Mouse (Mus musculus): ENCODE data around the gene Ehbp1l1. TPM values are rescaled to one million over a fixed set of nuclear protein-coding genes. Genes with fewer than 3 reads are reported as not detected.

The Ehbp1l1 gene
- polyA plus RNA-seq, 1 experiment from 2014 or later: 28.9 TPM

- ATAC-seq (ENCODE audit: insufficient number of reproducible peaks, low FRiP score, low TSS enrichment, low read depth): no peak
- H3K27ac ChIP-seq: no peak overlapping the region; the same call in 1 of the 2 replicates
- 73% methylated on average over 29 of the region's 29 CpGs for WGBS
- no peaks in the 10 kb centered on the region for H3K9me3 ChIP-seq
- H3K36me3 ChIP-seq: no peaks in the 10 kb centered on the region
- H3K4me1 ChIP-seq: peaks cover 54% of the 10 kb centered on the region
- peak overlapping the region; percentile 85 for H3K4me2 ChIP-seq
- peak overlapping the region; percentile 63 for H3K4me3 ChIP-seq
- no peaks in the 10 kb centered on the region for H3K27me3 ChIP-seq
- H3K9ac ChIP-seq: peak overlapping the region; percentile 44; the same call in 1 of the 2 replicates
These were observed 4.4 kb upstream of the Ehbp1l1 start for GRCm38 (mm10) chr19:5730314-5731186.

DNA sequence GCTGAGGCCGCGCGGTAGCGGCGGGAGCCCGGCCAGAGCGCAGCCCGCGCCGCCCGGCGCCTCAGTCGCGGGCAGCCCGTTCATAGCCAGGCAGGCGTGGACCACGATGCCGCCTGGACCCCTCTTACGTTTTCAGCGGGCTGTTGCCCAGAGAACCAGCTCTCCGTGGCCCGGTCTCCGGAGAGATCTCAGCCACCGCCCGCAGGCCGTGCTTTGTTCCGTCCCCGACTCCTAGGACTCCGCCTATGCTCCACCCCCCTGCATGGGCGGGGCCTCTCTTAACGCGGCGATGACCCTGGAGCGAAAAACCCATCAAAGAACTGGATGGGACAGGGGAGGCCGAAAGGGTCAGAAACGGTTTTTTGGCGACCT is 3.3 kb upstream of the Ehbp1l1 start, which contains the start of gene Fam89b:
Fam89b (minus strand) TSS at position 210 of the 372 bp plus-strand sequence.
- Histone ChIP-seq H3K27me3 (no peaks in the 10 kb centered on the region), H3K27ac (peak within 1 kb of the TSS; percentile 93), H3K36me3 (peaks cover 4% of the 10 kb centered on the region; the same call in 1 of the 2 replicates), H3K9ac (peak within 1 kb of the TSS; percentile 99), H3K4me2 (peak within 1 kb of the TSS; percentile 78), H3K4me3 (peak within 1 kb of the TSS; percentile 97), H3K4me1 (peaks cover 65% of the 10 kb centered on the region), H3K9me3 (no peaks in the 10 kb centered on the region)
- under 1% methylated on average over 37 of the region's 37 CpGs for WGBS
- peak; percentile 70 for ATAC-seq (ENCODE audit: insufficient number of reproducible peaks, low FRiP score, low TSS enrichment, low read depth)

- Histone ChIP-seq H3K27me3 (no peaks in the 10 kb centered on the region), H3K36me3 (peaks cover 8% of the 10 kb centered on the region; the same call in 1 of the 2 replicates), H3K4me2 (peak overlapping the region; percentile 78), H3K9ac (peak overlapping the region; percentile 99), H3K4me1 (peaks cover 71% of the 10 kb centered on the region), H3K27ac (peak overlapping the region; percentile 93), H3K4me3 (peak overlapping the region; percentile 97), H3K9me3 (no peaks in the 10 kb centered on the region)
- 5% methylated on average over 37 of the region's 37 CpGs for WGBS
- ATAC-seq (ENCODE audit: insufficient number of reproducible peaks, low FRiP score, low TSS enrichment, low read depth): peak; percentile 3; the same call in 1 of the 2 replicates
These were observed 2.7 kb upstream of the Ehbp1l1 start for GRCm38 (mm10) chr19:5728631-5729443.

DNA sequence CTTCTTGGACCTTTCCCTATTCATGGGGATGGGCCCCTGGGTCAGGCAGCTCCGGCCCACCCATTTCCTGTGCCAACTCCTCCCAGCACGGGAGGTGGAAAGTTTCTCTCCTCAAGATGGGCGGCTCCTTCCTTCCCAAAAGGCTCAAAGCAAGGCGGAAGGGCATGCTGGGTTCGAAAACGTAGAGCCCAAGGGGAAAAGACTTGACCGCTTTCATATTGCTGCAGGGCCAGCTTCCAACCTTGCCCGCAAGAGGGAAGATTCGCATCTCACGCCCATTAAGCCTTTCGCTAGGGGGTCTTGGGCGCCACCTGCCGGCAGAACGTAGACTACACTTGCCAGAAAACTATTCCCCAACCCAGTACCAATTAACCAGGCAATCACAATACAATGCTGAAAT is 1.6 kb upstream of the Ehbp1l1 start:
- no peak for ATAC-seq (ENCODE audit: insufficient number of reproducible peaks, low FRiP score, low TSS enrichment, low read depth)

DNA sequence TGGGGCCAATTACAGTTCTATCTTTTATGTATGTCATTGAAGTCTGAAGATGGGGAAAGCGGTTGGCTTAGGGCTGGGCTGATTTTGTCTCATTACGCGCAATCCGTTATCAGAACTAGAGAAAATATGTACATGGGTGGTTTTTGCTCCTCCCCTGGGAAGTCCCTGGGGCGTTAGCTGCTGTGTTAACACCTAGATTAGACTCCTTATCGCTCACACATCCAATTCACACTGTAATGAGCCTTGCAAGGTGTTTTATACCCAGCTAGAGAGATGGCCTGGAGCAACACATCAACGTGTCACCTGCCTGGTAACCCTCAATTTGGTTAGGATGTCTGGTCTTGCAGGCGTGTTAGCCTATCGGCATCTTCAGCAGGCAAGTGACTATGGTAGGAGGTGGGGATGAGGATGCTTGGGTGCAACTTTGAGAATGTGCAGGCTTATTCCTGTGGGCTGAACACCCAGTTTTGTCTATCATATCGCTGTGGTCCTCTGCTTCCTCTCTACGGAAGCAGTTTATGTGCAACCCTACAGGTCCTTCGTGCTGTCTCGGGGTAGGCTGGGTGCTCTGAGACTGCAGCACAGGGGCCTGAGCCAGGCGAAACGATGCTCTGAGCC is 953 bp upstream of the Ehbp1l1 start:
- Histone ChIP-seq H3K27ac (peak overlapping the region; percentile 82), H3K4me1 (peaks cover 72% of the 10 kb centered on the region)

More for the DNA sequence above, 1.6 kb upstream of the Ehbp1l1 start:
- Histone ChIP-seq H3K4me1 (peaks cover 72% of the 10 kb centered on the region), H3K36me3 (peaks cover 17% of the 10 kb centered on the region), H3K9ac (peak overlapping the region; percentile 99; the same call in 1 of the 2 replicates), H3K4me3 (peak overlapping the region; percentile 97), H3K27me3 (no peaks in the 10 kb centered on the region), H3K27ac (peak overlapping the region; percentile 82), H3K4me2 (peak overlapping the region; percentile 78), H3K9me3 (no peaks in the 10 kb centered on the region)
- WGBS: 2% methylated on average over 14 of the region's 14 CpGs

DNA sequence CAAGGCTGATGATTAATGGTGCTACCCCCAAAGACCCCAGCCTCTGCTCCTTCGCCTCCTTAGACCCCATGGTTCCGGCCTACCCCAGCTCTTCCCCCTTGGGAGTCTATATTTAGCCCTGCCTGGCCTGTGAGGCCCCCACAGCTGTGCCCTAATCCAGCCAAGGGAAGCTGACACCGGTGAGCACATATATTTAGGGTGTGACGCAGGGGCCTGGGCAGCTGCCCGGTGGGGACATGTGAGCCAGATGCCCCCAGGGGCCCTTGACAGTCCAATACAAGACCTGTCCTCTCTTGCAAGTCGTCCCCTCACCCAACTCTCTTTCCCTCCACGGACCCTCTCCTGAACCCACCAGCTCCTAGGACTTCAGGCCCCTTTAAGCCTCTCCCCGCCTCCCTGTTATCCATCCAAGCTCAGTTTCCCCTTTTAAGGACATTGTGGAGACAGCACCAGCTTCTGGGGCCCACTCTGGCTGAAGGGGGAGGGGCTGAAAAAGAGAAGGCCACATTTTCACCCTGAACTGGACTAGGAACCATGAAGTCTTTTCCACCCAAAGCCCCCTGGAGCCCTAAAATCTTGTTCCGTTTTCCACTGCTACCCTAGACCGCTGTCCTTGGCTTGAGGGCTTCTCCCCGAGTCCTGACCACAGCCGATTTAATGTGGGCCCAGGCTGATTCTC is 949 bp downstream of the Ehbp1l1 start:
- peak overlapping the region; percentile 82 for H3K27ac ChIP-seq
- H3K27me3 ChIP-seq: no peaks in the 10 kb centered on the region
- no peaks in the 10 kb centered on the region for H3K9me3 ChIP-seq
- peak; percentile 27 for ATAC-seq (ENCODE audit: insufficient number of reproducible peaks, low FRiP score, low TSS enrichment, low read depth)
- peak overlapping the region; percentile 51 for H3K9ac ChIP-seq
- peaks cover 42% of the 10 kb centered on the region for H3K36me3 ChIP-seq
- H3K4me3 ChIP-seq: peak overlapping the region; percentile 46
- WGBS: 60% methylated on average over 12 of the region's 12 CpGs
- peak overlapping the region; percentile 78 for H3K4me2 ChIP-seq
- peaks cover 56% of the 10 kb centered on the region for H3K4me1 ChIP-seq

More for the DNA sequence above, 953 bp upstream of the Ehbp1l1 start:
- Histone ChIP-seq H3K4me3 (peak overlapping the region; percentile 97), H3K27me3 (no peaks in the 10 kb centered on the region), H3K36me3 (peaks cover 23% of the 10 kb centered on the region), H3K9me3 (no peaks in the 10 kb centered on the region), H3K4me2 (peak overlapping the region; percentile 78), H3K9ac (peak overlapping the region; percentile 1; the same call in 1 of the 2 replicates)
- ATAC-seq (ENCODE audit: insufficient number of reproducible peaks, low FRiP score, low TSS enrichment, low read depth): no peak
- WGBS: 65% methylated on average over 15 of the region's 15 CpGs

DNA sequence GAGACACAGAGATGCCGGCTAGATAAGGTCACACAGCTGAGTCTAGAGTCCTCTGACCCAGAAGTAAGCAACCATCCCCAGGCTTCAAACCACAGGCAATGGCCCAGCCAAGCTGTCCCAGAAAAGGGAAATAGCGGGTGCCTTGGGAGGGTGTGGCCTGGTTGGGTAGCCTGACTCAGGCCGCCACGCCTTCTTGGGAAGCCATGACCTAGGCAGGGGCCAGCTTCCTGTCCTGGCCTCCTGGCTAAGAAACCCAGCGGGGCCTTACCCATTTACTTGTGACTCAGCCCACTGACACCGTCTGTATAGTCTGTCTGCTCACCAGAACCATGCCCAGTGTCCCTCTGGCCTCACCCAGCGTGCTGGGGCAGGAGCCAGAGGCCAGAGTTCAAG is 1.6 kb downstream of the Ehbp1l1 start:
- 67% methylated on average over 7 of the region's 7 CpGs for WGBS
- no peaks in the 10 kb centered on the region for H3K9me3 ChIP-seq
- no peak for ATAC-seq (ENCODE audit: insufficient number of reproducible peaks, low FRiP score, low TSS enrichment, low read depth)
- peak overlapping the region; percentile 51; the same call in 1 of the 2 replicates for H3K9ac ChIP-seq
- peaks cover 48% of the 10 kb centered on the region for H3K36me3 ChIP-seq
- H3K4me3 ChIP-seq: peak overlapping the region; percentile 46
- H3K27me3 ChIP-seq: no peaks in the 10 kb centered on the region
- peaks cover 49% of the 10 kb centered on the region for H3K4me1 ChIP-seq
- peak overlapping the region; percentile 82 for H3K27ac ChIP-seq
- peak overlapping the region; percentile 78 for H3K4me2 ChIP-seq

- H3K9me3 ChIP-seq: no peaks in the 10 kb centered on the region
- peak overlapping the region; percentile 78 for H3K4me2 ChIP-seq
- no peak overlapping the region for H3K9ac ChIP-seq
- peaks cover 49% of the 10 kb centered on the region for H3K4me1 ChIP-seq
- 70% methylated on average over 4 of the region's 4 CpGs for WGBS
- no peak for ATAC-seq (ENCODE audit: insufficient number of reproducible peaks, low FRiP score, low TSS enrichment, low read depth)
- H3K36me3 ChIP-seq: peaks cover 53% of the 10 kb centered on the region
- H3K27me3 ChIP-seq: no peaks in the 10 kb centered on the region
- H3K27ac ChIP-seq: peak overlapping the region; percentile 82
- peak overlapping the region; percentile 46 for H3K4me3 ChIP-seq
These were observed 2.1 kb downstream of the Ehbp1l1 start for GRCm38 (mm10) chr19:5723934-5724548.

- H3K4me1 ChIP-seq: peaks cover 40% of the 10 kb centered on the region
- no peaks in the 10 kb centered on the region for H3K27me3 ChIP-seq
- ATAC-seq (ENCODE audit: insufficient number of reproducible peaks, low FRiP score, low TSS enrichment, low read depth): no peak
- no peaks in the 10 kb centered on the region for H3K9me3 ChIP-seq
- H3K36me3 ChIP-seq: peaks cover 64% of the 10 kb centered on the region
- no peak overlapping the region for H3K9ac ChIP-seq
- 88% methylated on average over 7 of the region's 7 CpGs for WGBS
- H3K4me2 ChIP-seq: no peak overlapping the region
- no peak overlapping the region for H3K27ac ChIP-seq
- H3K4me3 ChIP-seq: no peak overlapping the region
These were observed 3.2 kb downstream of the Ehbp1l1 start for GRCm38 (mm10) chr19:5722848-5723425.

GRCm38 (mm10) chr19:5721233-5721632 is 4.9 kb downstream of the Ehbp1l1 start:
- peaks cover 31% of the 10 kb centered on the region for H3K4me1 ChIP-seq
- no peaks in the 10 kb centered on the region for H3K9me3 ChIP-seq
- ATAC-seq (ENCODE audit: insufficient number of reproducible peaks, low FRiP score, low TSS enrichment, low read depth): no peak
- peaks cover 75% of the 10 kb centered on the region for H3K36me3 ChIP-seq
- H3K27ac ChIP-seq: no peak overlapping the region
- no peak overlapping the region for H3K4me2 ChIP-seq
- H3K4me3 ChIP-seq: no peak overlapping the region
- no peaks in the 10 kb centered on the region for H3K27me3 ChIP-seq
- no peak overlapping the region for H3K9ac ChIP-seq
- WGBS: 93% methylated on average over 6 of the region's 6 CpGs
